In genomic region chr2:158305948-158306695, GRCm38 (mm10) we compare ENCODE assay signal across 8 mouse cellular contexts. TPM values are rescaled to one million over a fixed set of nuclear protein-coding genes. Genes with fewer than 3 reads are reported as not detected.
A peak's percentile ranks its signal among the peaks of the same experiment; 100 is the strongest.
DNase-seq lines count a peak whose midpoint lies in the region; ATAC-seq lines count a peak whose summit lies in the region.

Lbp (plus strand) TSS chr2:158306493.

- WGBS in heart, embryonic 14.5 days, result 40% methylated on average over 13 of the region's 13 CpGs

- ATAC-seq in heart, embryonic 14.5 days (ENCODE audit: insufficient number of reproducible peaks, insufficient read depth, low FRiP score, low read depth), result peak; percentile 82
- ATAC-seq in megakaryocyte-erythroid progenitor cell, adult 5-6 weeks (replicated peaks; ENCODE audit: low FRiP score, low TSS enrichment, poor library complexity, severe bottlenecking), result peak; percentile 68

- H3K36me3 ChIP-seq in heart, embryonic 14.5 days (ENCODE audit: control insufficient read depth, insufficient read depth, low read length), result no peaks in the 10 kb centered on the region

- H3K4me3 ChIP-seq in heart, embryonic 14.5 days (ENCODE audit: control insufficient read depth in 1 of 2, insufficient read depth in 1 of 2, low read depth in 1 of 2, low read length in 2 of 2), result peak within 1 kb of the TSS; percentile 10 to 21; a peak in 3 of 4 replicates

- H3K27ac ChIP-seq in heart, embryonic 14.5 days (replicated peaks in 1 of 2; ENCODE audit: control insufficient read depth in 1 of 2, insufficient read depth in 1 of 2, low read depth in 2 of 2, low read length in 2 of 2), result peak within 1 kb of the TSS; percentile 35 to 49

- H3K9ac ChIP-seq in heart, embryonic 14.5 days (ENCODE audit: low read length), result peak within 1 kb of the TSS; percentile 31; the same call in 1 of the 2 replicates

- peaks cover 4 to 9% of the 10 kb centered on the region in 2 experiments; a peak in 3 of 4 replicates for H3K4me1 ChIP-seq in heart, embryonic 14.5 days (ENCODE audit: control insufficient read depth in 2 of 2, insufficient read depth in 2 of 2, low read length in 2 of 2)

- H3K9me3 ChIP-seq in heart, embryonic 14.5 days (ENCODE audit: control insufficient read depth, low read length), result 0 out of 2 replicates have a peak, but pooled peaks cover 4% of the 10 kb centered on the region

- peak; percentile 17 for DNase-seq in adipocyte (ENCODE audit: low spot score)
- peak; percentile 30 for DNase-seq in embryo, embryonic 11.5 days (ENCODE audit: low read depth, low spot score)
- DNase-seq in kidney, postnatal 4 days, result peak; percentile 80 to 84
- DNase-seq in left cerebral cortex, postnatal 14 days (ENCODE audit: low spot score in 2 of 2), result no peak
- DNase-seq in spleen, postnatal 10 days (ENCODE audit: low spot score in 2 of 2), result no peak
- DNase-seq in right cerebral cortex, adult 2 months (ENCODE audit: low spot score in 2 of 2), result no peak

- H3K4me2 ChIP-seq in heart, embryonic 14.5 days (ENCODE audit: low read length), result peak within 1 kb of the TSS; percentile 31

- intact Hi-C loops in left cerebral cortex, postnatal 14 days (cut with DNase I), result no loop called here

- H3K27me3 ChIP-seq in heart, embryonic 14.5 days (ENCODE audit: control insufficient read depth, insufficient read depth, low read length), result no peaks in the 10 kb centered on the region

RNA-seq across cellular contexts. Expression of gene Lbp, which starts in this region (rescaled TPM):
- polyA plus RNA-seq in heart, embryonic 14.5 days (2014; fragmentation: Nextera tagmentation; extraction: Ambion mirVana), result 18.0 and 19.6 TPM in 2 replicates
- total RNA-seq in megakaryocyte-erythroid progenitor cell, adult 5-6 weeks (2014; fragmentation: Nextera tagmentation), result 3.6 TPM in 1 of 2 replicates, not detected in the other
- 1.9 TPM in 1 of 2 replicates, not detected in the other for total RNA-seq in megakaryocyte-erythroid progenitor cell, adult 5-6 weeks (2017)
- total RNA-seq in left cerebral cortex, postnatal 14 days (2021), result 1 to 10 TPM; 3.4 to 4.5 TPM

Comparison
In these comparisons a context has a peak if more than half of its experiments do, and no peak if none do; other contexts are left out.
1. DNase-seq: peak in adipocyte (single experiment), embryo, embryonic 11.5 days (single experiment) and kidney, postnatal 4 days (2 of 2); none in left cerebral cortex, postnatal 14 days (0 of 2), spleen, postnatal 10 days (0 of 2) and right cerebral cortex, adult 2 months (0 of 2).